Mouse (Mus musculus) gastrocnemius, postnatal 4 days (tissue): ENCODE data around the gene Gucy2e. TPM values are rescaled to one million over a fixed set of nuclear protein-coding genes. Genes with fewer than 3 reads are reported as not detected.

Experiments used
- DNase-seq, 2 experiments: peaks; one replicate each; pipeline ENCODE4 v3.0.0; 2021 to 2022; ENCODE audit warnings: low spot score in 2 of 2, mixed read lengths in 2 of 2
- total RNA-seq, 2 experiments: library from RNA; stranded (reverse); gene quantifications; 2 replicates each; pipeline ENCODE4 v1.2.3; 2021

The Gucy2e gene
- total RNA-seq, 2 experiments from 2014 or later = not detected

- no peak for DNase-seq
Measured at GRCm38 (mm10) chr11:69178525-69178924, 58.3 kb downstream of the Gucy2e start.

- no peak for DNase-seq
Measured at GRCm38 (mm10) chr11:69174722-69175121, 62.1 kb downstream of the Gucy2e start.

GRCm38 (mm10) chr11:69172606-69173005, 64.2 kb downstream of the Gucy2e start:
- DNase-seq = no peak

- peak; percentile 76 to 90 for DNase-seq
Measured at GRCm38 (mm10) chr11:69171626-69172025, 65.2 kb downstream of the Gucy2e start.

GRCm38 (mm10) chr11:69169313-69169712, 67.5 kb downstream of the Gucy2e start:
- DNase-seq = no peak

Other genes starting within 250 kb of the Gucy2e start
- gene Pfas, start 228.6 kb downstream of the Gucy2e start, total RNA-seq = 10 to 100 TPM; 14.9 to 16.8 TPM
- gene Ctc1, start 221.1 kb downstream of the Gucy2e start, total RNA-seq = 10 to 100 TPM; 21.9 to 23.1 TPM
- 10 to 100 TPM; 25.6 TPM for gene Aurkb, start 191.4 kb downstream of the Gucy2e start, total RNA-seq
- 10 to 100 TPM; 14.6 to 14.9 TPM for gene Borcs6, start 177.3 kb downstream of the Gucy2e start, total RNA-seq
- gene Tmem107, start 166.2 kb downstream of the Gucy2e start, total RNA-seq = 10 to 100 TPM; 11.7 to 14.3 TPM
- 10 to 100 TPM; 61.1 to 70.4 TPM for gene Vamp2, start 148.5 kb downstream of the Gucy2e start, total RNA-seq
- 10 to 100 TPM; 32.1 to 49.3 TPM for gene Per1, start 141.8 kb downstream of the Gucy2e start, total RNA-seq
- under 1 TPM; 0.34 to 0.54 TPM for gene Hes7, start 116.6 kb downstream of the Gucy2e start, total RNA-seq
- under 1 TPM; 0.29 to 0.56 TPM for gene 9130213A22Rik, start 114.4 kb downstream of the Gucy2e start, total RNA-seq
- gene Aloxe3, start 111.1 kb downstream of the Gucy2e start, total RNA-seq = under 1 TPM in 1 of 2 experiments, not detected in 1; 0.23 TPM
- not detected for gene Alox12b, start 80.0 kb downstream of the Gucy2e start, total RNA-seq
- gene Alox8, start 39.2 kb downstream of the Gucy2e start, total RNA-seq = not detected
- 10 to 100 TPM; 12.0 to 12.9 TPM for gene Cntrob, start 86.7 kb upstream of the Gucy2e start, total RNA-seq
- gene Trappc1, start 86.9 kb upstream of the Gucy2e start, total RNA-seq = 10 to 100 TPM; 62.2 to 63.1 TPM
- under 1 TPM; 0.49 to 0.56 TPM for gene Kcnab3, start 89.2 kb upstream of the Gucy2e start, total RNA-seq
- gene Rnf227, start 103.4 kb upstream of the Gucy2e start, total RNA-seq = 1 to 10 TPM; 2.8 to 3.1 TPM
- 10 to 100 TPM; 73.0 to 80.8 TPM for gene Chd3, start 132.4 kb upstream of the Gucy2e start, total RNA-seq
- gene Naa38, start 158.5 kb upstream of the Gucy2e start, total RNA-seq = 10 to 100 TPM; 63.8 to 76.3 TPM
- 10 to 100 TPM; 21.1 to 26.4 TPM for gene Cyb5d1, start 158.6 kb upstream of the Gucy2e start, total RNA-seq
- gene Tmem88, start 161.2 kb upstream of the Gucy2e start, total RNA-seq = 10 to 100 TPM; 16.9 to 17.4 TPM
- 10 to 100 TPM; 51.2 to 59.4 TPM for gene Kdm6b, start 176.6 kb upstream of the Gucy2e start, total RNA-seq